Mouse (Mus musculus) C2C12 (cell line): ENCODE results near the gene Abcd3.

Experiments used
- CEBPB ChIP-seq: IDR thresholded peaks from one replicate; pipeline ENCODE4 v1.6.1; 2011; ENCODE audit warnings: low read depth, mild to moderate bottlenecking, control low read depth, moderate library complexity
- CTCF ChIP-seq: IDR thresholded peaks from one replicate; pipeline ENCODE4 v1.5.1; 2011; ENCODE audit not compliant: control insufficient read depth, insufficient read depth, insufficient read length
- MAX ChIP-seq: IDR thresholded peaks from one replicate; pipeline ENCODE4 v1.6.1; 2011; ENCODE audit warnings: mild to moderate bottlenecking, control low read depth
- USF1 ChIP-seq: IDR thresholded peaks from one replicate; pipeline ENCODE4 v1.6.1; 2011; ENCODE audit warnings: low read depth, mild to moderate bottlenecking, control low read depth, moderate library complexity

DNA sequence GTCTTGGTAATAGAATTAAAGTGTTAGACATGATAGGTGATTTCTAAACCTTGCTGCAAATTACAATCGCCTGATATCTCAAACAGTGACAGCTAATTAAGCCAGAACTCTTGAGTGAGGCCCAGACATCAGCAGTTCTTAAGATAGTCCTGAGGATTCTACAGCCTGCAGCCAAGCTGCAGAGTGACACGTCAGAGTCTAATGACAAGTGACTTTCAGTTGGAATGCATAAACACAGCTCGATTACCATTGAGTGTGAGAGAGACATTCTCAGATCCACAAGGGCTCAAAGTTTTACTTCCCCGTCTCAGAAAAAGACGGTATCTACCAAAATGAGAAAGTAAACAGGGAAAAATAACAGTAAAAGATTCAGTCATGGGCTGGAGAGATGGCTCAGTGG lies 25.3 kb downstream of the Abcd3 start:
- TF ChIP-seq CTCF (no peak), CEBPB (no peak), MAX (no peak), USF1 (no peak)
